Mouse (Mus musculus) neural tube, embryonic 11.5 days (tissue): ENCODE measurements around the gene Snx17. TPM values are rescaled to one million over a fixed set of nuclear protein-coding genes. Genes with fewer than 3 reads are reported as not detected.

Source experiments
- ATAC-seq: fragments of 200-750 bp; cut with Nextera tagmentation; 2 replicates; pipeline ENCODE4 v1.8.0; 2017; ENCODE audit warnings: moderate number of reproducible peaks, mild to moderate bottlenecking, moderate TSS enrichment, moderate library complexity; ENCODE audit not compliant: insufficient read depth, low FRiP score, low TSS enrichment
- DNase-seq: peaks from one replicate; pipeline ENCODE4 v3.0.0-alpha.2; 2015; ENCODE audit warnings: low spot score
- H3K27ac ChIP-seq: fragments of 300-500 bp; sonication (generic); 2 replicates; pipeline ENCODE4 v1.5.1; 2014; ENCODE audit warnings: low read depth, mild to moderate bottlenecking, low read length
- H3K27me3 ChIP-seq: fragments of 300-500 bp; sonication (generic); 2 replicates; pipeline ENCODE4 v1.6.1; 2014; ENCODE audit warnings: mild to moderate bottlenecking, low read length, mixed read lengths; ENCODE audit not compliant: control insufficient read depth, insufficient read depth
- H3K36me3 ChIP-seq: fragments of 300-500 bp; sonication (generic); 2 replicates; pipeline ENCODE4 v1.6.1; 2014; ENCODE audit warnings: mild to moderate bottlenecking, low read length, moderate library complexity, mixed read lengths; ENCODE audit not compliant: control insufficient read depth, insufficient read depth
- H3K4me1 ChIP-seq: fragments of 300-500 bp; sonication (generic); 2 replicates; pipeline ENCODE4 v1.6.1; 2014; ENCODE audit warnings: low read length, mixed read lengths; ENCODE audit not compliant: control insufficient read depth, insufficient read depth
- H3K4me2 ChIP-seq: fragments of 300-500 bp; sonication (generic); 2 replicates; pipeline ENCODE4 v1.6.1; 2014; ENCODE audit warnings: low read depth, mild to moderate bottlenecking, moderate library complexity
- H3K4me3 ChIP-seq: fragments of 300-500 bp; sonication (generic); 2 replicates; pipeline ENCODE4 v1.5.1; 2014; ENCODE audit warnings: low read depth, low read length
- H3K9ac ChIP-seq: fragments of 300-500 bp; sonication (generic); 2 replicates; pipeline ENCODE4 v1.6.1; 2014; ENCODE audit warnings: mild to moderate bottlenecking, low read length
- H3K9me3 ChIP-seq: fragments of 300-500 bp; sonication (generic); 2 replicates; pipeline ENCODE4 v1.6.1; 2016; ENCODE audit warnings: low read length; ENCODE audit not compliant: control insufficient read depth
- WGBS: fragments of 180-500 bp; shearing (Covaris S2); extraction: QIAGEN DNeasy Blood & Tissue Kit; methylation state at CpG from one replicate; pipeline ENCODE4 v1.1.7; 2014; 5-methylcytosine and 5-hydroxymethylcytosine counted together
- polyA plus RNA-seq: library from polyadenylated mRNA; unstranded; fragments of >200 nt; fragmentation: Nextera tagmentation; extraction: Ambion mirVana; gene quantifications from 2 replicates; pipeline ENCODE4 v1.2.1, GENCODE M21; 2014

The Snx17 gene
- polyA plus RNA-seq, 1 experiment from 2014 or later: 134 TPM

GRCm38 (mm10) chr5:31179301-31179765, 13.7 kb upstream of the Snx17 start:
- H3K4me1 ChIP-seq: peaks cover 4% of the 10 kb centered on the region; the same call in 1 of the 2 replicates
- DNase-seq (peak; percentile 55), ATAC-seq (peak; percentile 67; the same call in 1 of the 2 replicates)
- H3K9ac ChIP-seq: peak overlapping the region; percentile 69
- H3K36me3 ChIP-seq: no peaks in the 10 kb centered on the region
- under 1% methylated on average over 25 of the region's 25 CpGs for WGBS
- H3K27ac ChIP-seq: peak overlapping the region; percentile 94
- H3K4me2 ChIP-seq: peak overlapping the region; percentile 71
- no peaks in the 10 kb centered on the region for H3K27me3 ChIP-seq
- H3K4me3 ChIP-seq: peak overlapping the region; percentile 67
- H3K9me3 ChIP-seq: no peaks in the 10 kb centered on the region

GRCm38 (mm10) chr5:31179766-31180630, 13.0 kb upstream of the Snx17 start, which contains the start of the genes Gm29609 and Gtf3c2:
Gene Gm29609 (minus strand): TSS chr5:31179911.
Gene Gtf3c2 (minus strand): TSS chr5:31180144.
- Histone ChIP-seq H3K4me2 (peak within 1 kb of the TSS; percentile 77), H3K27me3 (no peaks in the 10 kb centered on the region), H3K36me3 (no peaks in the 10 kb centered on the region), H3K27ac (peak within 1 kb of the TSS; percentile 94), H3K9me3 (no peaks in the 10 kb centered on the region), H3K4me3 (peak within 1 kb of the TSS; percentile 67), H3K9ac (peak within 1 kb of the TSS; percentile 69), H3K4me1 (peaks cover 4% of the 10 kb centered on the region; the same call in 1 of the 2 replicates)
- ATAC-seq (peak; percentile 92), DNase-seq (peak; percentile 95)
- under 1% methylated on average over 59 of the region's 59 CpGs for WGBS

DNA sequence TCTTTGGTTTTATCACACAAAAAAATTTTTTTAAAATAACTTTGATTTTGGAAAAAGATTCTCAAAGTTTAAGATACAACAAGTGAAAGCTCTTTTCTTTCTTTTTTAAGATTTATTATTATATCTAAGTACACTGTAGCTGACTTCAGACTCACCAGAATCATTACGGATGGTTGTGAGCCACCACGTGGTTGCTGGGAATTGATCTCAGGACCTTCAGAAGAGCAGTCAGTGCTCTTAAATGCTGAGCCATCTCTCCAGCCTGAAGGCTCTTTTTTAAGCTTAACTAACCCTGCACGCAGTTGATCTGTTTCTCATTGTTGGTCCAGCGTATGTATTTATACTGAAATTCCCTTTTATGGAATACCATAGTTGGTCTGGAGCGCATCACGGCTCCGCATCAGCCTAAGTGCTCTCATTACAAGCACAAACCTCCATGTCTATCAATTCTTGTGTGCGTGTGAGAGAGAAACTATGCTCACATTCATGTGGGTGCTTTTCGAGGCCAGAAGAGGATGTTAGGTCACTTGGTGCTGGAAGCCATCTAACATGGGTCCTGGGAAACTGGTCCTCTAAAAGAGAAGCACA, 11.8 kb upstream of the Snx17 start:
- Histone ChIP-seq H3K9ac (no peak overlapping the region), H3K27me3 (no peaks in the 10 kb centered on the region), H3K4me1 (peaks cover 4% of the 10 kb centered on the region; the same call in 1 of the 2 replicates), H3K4me2 (no peak overlapping the region), H3K4me3 (no peak overlapping the region), H3K9me3 (no peaks in the 10 kb centered on the region), H3K27ac (no peak overlapping the region), H3K36me3 (no peaks in the 10 kb centered on the region)
- no peak for DNase-seq
- ATAC-seq: no peak
- whole genome bisulfite sequencing: 93% methylated on average over 9 of the region's 9 CpGs

- no peaks in the 10 kb centered on the region for H3K27me3 ChIP-seq
- H3K9ac ChIP-seq: no peak overlapping the region
- H3K4me3 ChIP-seq: no peak overlapping the region
- no peak overlapping the region for H3K27ac ChIP-seq
- H3K4me1 ChIP-seq: peaks cover 3% of the 10 kb centered on the region; the same call in 1 of the 2 replicates
- no peaks in the 10 kb centered on the region for H3K9me3 ChIP-seq
- ATAC-seq (no peak), DNase-seq (no peak)
- no peak overlapping the region for H3K4me2 ChIP-seq
- 65% methylated on average over 4 of the region's 4 CpGs for WGBS
- H3K36me3 ChIP-seq: peaks cover 10% of the 10 kb centered on the region
These were observed 9.3 kb upstream of the Snx17 start for GRCm38 (mm10) chr5:31183678-31184077.

DNA sequence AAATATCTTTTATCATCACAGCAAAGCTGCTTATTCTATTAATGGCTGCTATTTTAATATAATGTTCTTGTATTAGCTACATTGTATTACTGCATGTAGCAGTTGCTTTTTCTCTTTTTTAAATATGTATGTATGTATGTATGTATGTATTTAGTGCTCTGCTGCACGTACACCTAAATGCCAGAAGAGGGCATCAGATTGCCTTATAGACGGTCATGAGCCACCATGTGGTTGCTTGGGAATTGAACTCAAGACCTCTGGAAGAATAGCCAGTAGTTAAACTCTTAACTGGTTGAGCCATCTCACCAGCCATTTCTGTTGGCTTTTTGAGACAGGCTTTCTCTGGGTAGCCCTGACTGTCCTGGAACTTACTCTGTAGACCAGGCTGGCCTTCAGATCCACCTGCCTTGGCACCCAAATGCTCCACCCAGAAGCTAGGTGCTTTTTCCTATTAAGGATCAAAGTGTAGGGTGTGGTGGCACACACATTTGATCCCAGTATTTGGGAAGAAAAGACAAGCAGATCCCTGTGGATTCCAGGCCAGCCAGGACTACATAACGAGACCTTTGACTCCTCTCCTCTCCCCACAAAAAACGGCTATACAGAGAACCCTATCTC, 4.7 kb upstream of the Snx17 start:
- Histone ChIP-seq H3K27ac (no peak overlapping the region), H3K4me3 (no peak overlapping the region), H3K27me3 (no peaks in the 10 kb centered on the region), H3K4me2 (no peak overlapping the region), H3K9ac (no peak overlapping the region), H3K9me3 (no peaks in the 10 kb centered on the region), H3K4me1 (peaks cover 6% of the 10 kb centered on the region), H3K36me3 (peaks cover 20% of the 10 kb centered on the region)
- WGBS: 84% methylated on average over 4 of the region's 4 CpGs
- DNase-seq: no peak
- no peak for ATAC-seq

DNA sequence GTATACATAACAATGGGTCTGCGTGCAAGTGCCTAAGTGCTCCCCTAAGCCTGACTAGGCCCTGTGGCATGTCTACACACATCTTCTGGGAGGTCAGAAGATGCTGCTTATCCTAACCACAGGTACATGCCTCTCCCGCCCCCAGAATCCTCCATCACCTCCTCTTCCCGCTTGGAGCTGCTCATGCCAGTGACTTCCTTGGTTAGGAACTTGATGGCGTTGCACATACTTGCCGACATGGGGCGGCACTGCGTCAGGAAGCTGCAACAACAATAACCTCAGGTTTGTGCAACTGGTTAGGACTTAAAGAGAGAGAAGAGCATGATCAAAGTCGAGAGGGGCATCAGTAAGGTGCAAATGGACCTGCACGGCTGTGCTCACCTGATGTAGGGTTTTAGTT, 2.8 kb upstream of the Snx17 start:
- Histone ChIP-seq H3K4me2 (no peak overlapping the region), H3K4me1 (peaks cover 11% of the 10 kb centered on the region), H3K36me3 (peaks cover 20% of the 10 kb centered on the region), H3K4me3 (no peak overlapping the region), H3K27me3 (no peaks in the 10 kb centered on the region), H3K9me3 (no peaks in the 10 kb centered on the region), H3K27ac (no peak overlapping the region), H3K9ac (no peak overlapping the region)
- DNase-seq (no peak), ATAC-seq (no peak)
- 92% methylated on average over 9 of the region's 9 CpGs for WGBS

- H3K4me3 ChIP-seq: peak overlapping the region; percentile 84
- H3K4me1 ChIP-seq: peaks cover 11% of the 10 kb centered on the region
- H3K9ac ChIP-seq: peak overlapping the region; percentile 89
- H3K36me3 ChIP-seq: peaks cover 23% of the 10 kb centered on the region
- H3K9me3 ChIP-seq: no peaks in the 10 kb centered on the region
- peak overlapping the region; percentile 93 for H3K4me2 ChIP-seq
- H3K27ac ChIP-seq: peak overlapping the region; percentile 21; the same call in 1 of the 2 replicates
- H3K27me3 ChIP-seq: no peaks in the 10 kb centered on the region
- WGBS: 16% methylated on average over 42 of the region's 42 CpGs
- peak; percentile 52 for ATAC-seq
- DNase-seq: no peak
These were observed 735 bp upstream of the Snx17 start for GRCm38 (mm10) chr5:31192045-31192938.
